7 mouse cellular contexts compared by ENCODE assay signal in genomic region chr16:93368824-93369765, GRCm38 (mm10).
DNase-seq lines count a peak whose midpoint lies in the region; ATAC-seq and TF ChIP-seq lines count a peak whose summit lies in the region.

No protein-coding gene starts in this region.

- H3K4me1 ChIP-seq in kidney, embryonic 16.5 days (ENCODE audit: insufficient read depth, low read length) = peaks cover 26% of the 10 kb centered on the region; the same call in 1 of the 2 replicates
- 0 out of 2 replicates have a peak, but pooled peaks cover 7% of the 10 kb centered on the region for H3K4me1 ChIP-seq in kidney, embryonic 14.5 days (ENCODE audit: control insufficient read depth, insufficient read depth, low read length)
- H3K4me1 ChIP-seq in embryonic facial prominence, embryonic 13.5 days = peaks cover 32% of the 10 kb centered on the region
- peaks cover 6% of the 10 kb centered on the region; the same call in 1 of the 2 replicates for H3K4me1 ChIP-seq in intestine, embryonic 14.5 days (replicated peaks; ENCODE audit: control insufficient read depth, insufficient read depth, low read length)

- TF ChIP-seq CTCF in layer of hippocampus, adult 2 months (conservative IDR thresholded peaks at IDR 0.05) = no peak

- H3K36me3 ChIP-seq in kidney, embryonic 16.5 days (ENCODE audit: insufficient read depth, low read length) = no peaks in the 10 kb centered on the region
- H3K36me3 ChIP-seq in kidney, embryonic 14.5 days (ENCODE audit: control insufficient read depth, insufficient read depth, low read length) = no peaks in the 10 kb centered on the region
- H3K36me3 ChIP-seq in embryonic facial prominence, embryonic 13.5 days = no peaks in the 10 kb centered on the region
- no peaks in the 10 kb centered on the region for H3K36me3 ChIP-seq in intestine, embryonic 14.5 days (ENCODE audit: control insufficient read depth, insufficient read depth, low read length)

- WGBS in kidney, embryonic 16.5 days = 74% methylated on average over 21 of the region's 21 CpGs
- 77% methylated on average over 21 of the region's 21 CpGs for WGBS in kidney, embryonic 14.5 days
- WGBS in embryonic facial prominence, embryonic 13.5 days = 22% methylated on average over 21 of the region's 21 CpGs
- WGBS in intestine, embryonic 14.5 days = 61% methylated on average over 21 of the region's 21 CpGs

- no peak overlapping the region for H3K4me2 ChIP-seq in kidney, embryonic 16.5 days (replicated peaks; ENCODE audit: low read depth, low read length)
- no peak overlapping the region for H3K4me2 ChIP-seq in kidney, embryonic 14.5 days (replicated peaks; ENCODE audit: low read depth, low read length)
- peak overlapping the region; percentile 38 for H3K4me2 ChIP-seq in embryonic facial prominence, embryonic 13.5 days
- 0 out of 2 replicates have a peak overlapping the region, but pooled peaks have one; percentile 8 for H3K4me2 ChIP-seq in intestine, embryonic 14.5 days (ENCODE audit: low read length)

- no peak overlapping the region for H3K4me3 ChIP-seq in kidney, embryonic 16.5 days (ENCODE audit: low read length)
- H3K4me3 ChIP-seq in kidney, embryonic 14.5 days (ENCODE audit: low read length) = no peak overlapping the region
- no peak overlapping the region for H3K4me3 ChIP-seq in embryonic facial prominence, embryonic 13.5 days
- H3K4me3 ChIP-seq in intestine, embryonic 14.5 days (ENCODE audit: low read depth, low read length) = no peak overlapping the region
- H3K4me3 ChIP-seq in layer of hippocampus, adult 2 months = no peak overlapping the region

- no peak for DNase-seq in intestine, embryonic 14.5 days (ENCODE audit: low spot score)
- peak; percentile 39 to 44 for DNase-seq in right cerebral cortex, adult 2 months (ENCODE audit: low spot score in 2 of 2)
- no peak for DNase-seq in layer of hippocampus, adult 2 months (ENCODE audit: low spot score in 2 of 2)

- H3K9ac ChIP-seq in kidney, embryonic 16.5 days (replicated peaks; ENCODE audit: low read length) = no peak overlapping the region
- H3K9ac ChIP-seq in kidney, embryonic 14.5 days (ENCODE audit: low read depth, low read length) = no peak overlapping the region
- H3K9ac ChIP-seq in embryonic facial prominence, embryonic 13.5 days = no peak overlapping the region
- H3K9ac ChIP-seq in intestine, embryonic 14.5 days (ENCODE audit: low read length) = no peak overlapping the region

- H3K27me3 ChIP-seq in kidney, embryonic 16.5 days (ENCODE audit: insufficient read depth, low read length) = no peaks in the 10 kb centered on the region
- H3K27me3 ChIP-seq in kidney, embryonic 14.5 days (ENCODE audit: control insufficient read depth, insufficient read depth, low read length) = no peaks in the 10 kb centered on the region
- peaks cover 8% of the 10 kb centered on the region; the same call in 1 of the 2 replicates for H3K27me3 ChIP-seq in embryonic facial prominence, embryonic 13.5 days
- no peaks in the 10 kb centered on the region for H3K27me3 ChIP-seq in intestine, embryonic 14.5 days (replicated peaks; ENCODE audit: control insufficient read depth, insufficient read depth, low read length)

- ATAC-seq in kidney, embryonic 16.5 days (ENCODE audit: low FRiP score, low TSS enrichment) = no peak
- ATAC-seq in kidney, embryonic 14.5 days (ENCODE audit: low FRiP score, low TSS enrichment) = no peak
- ATAC-seq in embryonic facial prominence, embryonic 13.5 days (ENCODE audit: insufficient number of reproducible peaks, insufficient read depth, low FRiP score, low TSS enrichment, low read depth) = 0 out of 2 replicates have a peak, but pooled peaks have one; percentile 71
- ATAC-seq in intestine, embryonic 14.5 days (replicated peaks; ENCODE audit: low FRiP score, low TSS enrichment, low read depth) = no peak
- no peak for ATAC-seq in erythroblast, adult 5-6 weeks (replicated peaks; ENCODE audit: low FRiP score, poor library complexity, severe bottlenecking)

- H3K9me3 ChIP-seq in kidney, embryonic 16.5 days (ENCODE audit: low read length) = no peaks in the 10 kb centered on the region
- H3K9me3 ChIP-seq in kidney, embryonic 14.5 days (ENCODE audit: control insufficient read depth, low read length) = no peaks in the 10 kb centered on the region
- no peaks in the 10 kb centered on the region for H3K9me3 ChIP-seq in embryonic facial prominence, embryonic 13.5 days
- no peaks in the 10 kb centered on the region for H3K9me3 ChIP-seq in intestine, embryonic 14.5 days (ENCODE audit: control insufficient read depth, low read length)

- H3K27ac ChIP-seq in kidney, embryonic 16.5 days (ENCODE audit: low read length) = peak overlapping the region; percentile 63
- H3K27ac ChIP-seq in kidney, embryonic 14.5 days (ENCODE audit: low read depth, low read length) = no peak overlapping the region
- H3K27ac ChIP-seq in embryonic facial prominence, embryonic 13.5 days = peak overlapping the region; percentile 81
- H3K27ac ChIP-seq in intestine, embryonic 14.5 days (ENCODE audit: low read depth) = no peak overlapping the region
- H3K27ac ChIP-seq in layer of hippocampus, adult 2 months = no peak overlapping the region

Comparison
In these comparisons a context has a peak if more than half of its experiments do, and no peak if none do; other contexts are left out.
1. H3K27ac ChIP-seq: peak in kidney, embryonic 16.5 days (single experiment) and embryonic facial prominence, embryonic 13.5 days (single experiment); none in kidney, embryonic 14.5 days (single experiment), intestine, embryonic 14.5 days (single experiment) and layer of hippocampus, adult 2 months (single experiment).
2. H3K4me2 ChIP-seq: peak in embryonic facial prominence, embryonic 13.5 days (single experiment) and intestine, embryonic 14.5 days (single experiment); none in kidney, embryonic 16.5 days (single experiment) and kidney, embryonic 14.5 days (single experiment).
3. DNase-seq: peak in right cerebral cortex, adult 2 months (2 of 2); none in intestine, embryonic 14.5 days (single experiment) and layer of hippocampus, adult 2 months (0 of 2).